Mouse (Mus musculus): Measurements from ENCODE around the gene Dnajc24. TPM values are rescaled to one million over a fixed set of nuclear protein-coding genes. Genes with fewer than 3 reads are reported as not detected.

The Dnajc24 gene
- total RNA-seq (2014; fragmentation: Nextera tagmentation) (13.2 and 62.1 TPM in 2 replicates), total RNA-seq (2017) (19.0 and 39.0 TPM in 2 replicates)

- peak; percentile 100 for ATAC-seq (replicated peaks; ENCODE audit: poor library complexity, severe bottlenecking)
Measured at GRCm38 (mm10) chr2:106002835-106003739, at the start of gene Dnajc24. Gene Dnajc24 (minus strand): TSS chr2:106003549.

- no peak for ATAC-seq (replicated peaks; ENCODE audit: poor library complexity, severe bottlenecking)
Measured at GRCm38 (mm10) chr2:106046686-106047085, 43.3 kb upstream of the Dnajc24 start.

DNA sequence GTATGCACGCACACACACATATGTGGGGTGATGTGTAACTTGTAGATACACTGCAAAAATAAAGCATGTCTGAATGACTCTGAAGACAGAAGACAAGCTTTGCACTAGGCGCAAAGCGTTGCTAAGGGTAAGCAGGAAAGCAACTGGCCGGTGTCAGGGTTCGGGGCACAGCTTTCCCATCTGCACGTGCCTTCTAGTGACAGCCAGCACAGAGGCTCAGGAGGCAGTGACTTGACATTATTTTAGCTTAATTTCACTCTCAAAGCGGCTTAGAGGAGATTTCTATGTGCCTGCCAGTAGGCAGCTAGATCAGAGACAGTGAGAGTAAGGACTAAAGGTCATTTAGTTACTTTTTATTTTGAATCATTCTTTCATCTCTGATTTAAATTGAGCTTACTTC is 39.1 kb upstream of the Dnajc24 start:
- no peak for ATAC-seq (replicated peaks; ENCODE audit: poor library complexity, severe bottlenecking)

- no peak for ATAC-seq (replicated peaks; ENCODE audit: poor library complexity, severe bottlenecking)
Measured at GRCm38 (mm10) chr2:106041961-106042360, 38.6 kb upstream of the Dnajc24 start.

DNA sequence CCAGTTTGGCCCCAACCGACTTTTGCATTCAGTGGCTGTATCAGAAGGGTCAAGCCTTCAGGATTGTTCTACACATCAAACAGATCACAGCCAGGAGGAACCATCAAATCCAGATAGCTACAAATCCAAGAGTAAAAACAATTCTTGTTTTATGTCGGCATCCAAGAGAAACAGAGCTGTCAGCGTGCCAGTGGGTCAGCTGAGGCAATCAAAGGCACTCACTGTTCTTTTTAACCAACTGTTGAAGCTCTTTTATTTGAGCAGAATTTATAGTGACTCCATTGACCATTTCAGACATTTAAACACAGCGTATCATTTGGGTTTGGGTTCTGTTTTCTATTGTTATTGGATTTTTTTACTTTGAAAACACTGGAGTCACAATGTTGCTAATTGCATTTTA is 34.9 kb upstream of the Dnajc24 start:
- no peak for ATAC-seq (replicated peaks; ENCODE audit: poor library complexity, severe bottlenecking)

- no peak for ATAC-seq (replicated peaks; ENCODE audit: poor library complexity, severe bottlenecking)
Measured at GRCm38 (mm10) chr2:106024895-106025294, 21.5 kb upstream of the Dnajc24 start.

DNA sequence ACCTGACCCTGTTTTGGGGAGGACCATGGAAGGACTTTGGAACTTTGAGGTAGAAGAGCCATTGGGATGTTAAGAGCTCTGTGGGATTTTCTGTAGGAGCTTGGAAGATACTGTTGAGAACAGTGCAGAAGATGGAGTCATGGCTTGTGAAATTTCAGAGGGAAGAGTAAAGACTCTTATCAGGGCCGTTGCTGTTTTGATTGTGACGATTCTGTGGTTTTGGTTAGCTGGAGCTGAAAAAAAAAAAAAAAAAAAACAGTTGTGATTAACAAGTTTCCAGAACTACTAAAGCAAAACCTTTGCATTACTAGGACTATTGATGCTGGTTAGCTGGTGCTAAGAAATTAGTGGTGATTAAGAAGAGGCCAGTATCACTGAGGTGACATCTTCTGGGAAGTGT is 5.1 kb upstream of the Dnajc24 start:
- ATAC-seq (replicated peaks; ENCODE audit: poor library complexity, severe bottlenecking) = no peak

DNA sequence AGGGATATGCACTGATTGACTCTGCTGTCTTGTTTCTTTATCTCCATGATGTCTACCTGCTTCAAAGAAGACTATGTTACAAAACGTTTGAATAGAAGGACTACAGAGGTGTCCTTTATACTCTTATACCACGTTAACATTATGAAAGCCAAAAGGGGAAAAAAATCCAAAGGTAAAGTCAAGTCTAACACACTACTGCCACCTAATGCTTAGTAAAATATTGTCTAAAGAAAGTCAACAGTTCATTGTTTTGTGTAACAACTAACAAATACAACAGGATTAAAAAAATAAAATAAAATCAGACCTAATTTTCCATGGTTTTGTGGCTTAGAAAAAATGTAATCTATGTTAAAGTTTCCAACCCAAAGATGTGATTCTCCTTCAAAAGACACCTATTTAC is 15.3 kb downstream of the Dnajc24 start:
- ATAC-seq (replicated peaks; ENCODE audit: poor library complexity, severe bottlenecking) = no peak

DNA sequence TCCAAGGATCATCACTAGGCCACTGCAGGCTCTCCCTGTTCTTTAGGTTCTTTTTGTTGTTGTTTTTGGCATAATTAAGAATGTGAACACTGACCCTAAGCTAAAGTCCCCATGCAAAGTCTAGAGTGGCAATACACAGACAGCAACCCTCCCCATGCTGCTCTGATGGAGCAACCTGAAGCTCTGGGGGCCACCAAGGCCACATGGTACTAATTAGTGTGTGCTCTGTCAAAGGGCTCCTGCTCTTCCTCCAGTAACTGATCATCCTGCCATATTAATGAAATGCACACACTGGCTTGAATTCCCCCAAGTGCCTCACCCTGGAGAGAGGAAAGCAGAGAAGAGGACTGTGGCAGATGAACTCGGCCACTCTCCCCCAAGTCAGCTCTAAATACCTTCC is 16.2 kb downstream of the Dnajc24 start:
- ATAC-seq (replicated peaks; ENCODE audit: poor library complexity, severe bottlenecking) = no peak

GRCm38 (mm10) chr2:105985206-105985605 is 18.1 kb downstream of the Dnajc24 start:
- no peak for ATAC-seq (replicated peaks; ENCODE audit: poor library complexity, severe bottlenecking)

DNA sequence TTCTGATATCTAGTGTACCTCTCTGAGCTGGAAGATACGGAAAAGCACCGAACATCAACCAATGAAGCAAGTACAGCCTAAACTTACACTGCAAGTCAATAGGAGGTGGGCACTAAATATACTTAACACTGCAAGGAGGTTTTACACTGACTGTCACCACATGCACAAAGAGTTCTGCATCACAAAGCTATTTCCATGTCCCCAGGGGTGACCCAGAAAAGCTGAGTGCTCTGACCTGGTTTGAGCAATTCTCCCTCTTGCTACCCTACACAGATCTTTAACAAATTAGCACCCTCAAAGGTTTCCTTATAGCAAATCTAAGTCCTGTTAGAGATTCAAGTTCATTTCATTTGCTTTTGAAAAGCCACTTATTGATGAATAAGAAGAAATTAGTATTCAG is 25.3 kb downstream of the Dnajc24 start:
- ATAC-seq (replicated peaks; ENCODE audit: poor library complexity, severe bottlenecking) = no peak

DNA sequence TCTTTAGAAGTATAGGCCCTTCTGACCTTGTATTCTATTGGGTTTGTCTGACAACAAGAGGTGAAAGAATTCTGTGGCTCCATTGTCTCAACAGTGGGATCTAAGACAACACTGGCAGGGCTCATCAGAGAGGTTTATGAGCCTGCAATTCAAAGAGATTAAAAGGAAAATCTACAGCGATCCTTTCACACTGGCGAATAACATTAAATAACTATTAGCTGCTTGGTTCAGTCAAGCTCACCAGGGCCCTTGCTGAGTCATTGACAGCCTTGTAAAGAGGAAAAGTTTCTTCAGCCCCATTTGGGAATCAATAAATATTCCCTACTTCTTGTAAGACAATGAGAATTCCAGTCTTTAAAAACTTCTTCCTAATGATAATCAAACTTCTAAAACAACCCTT is 29.4 kb downstream of the Dnajc24 start:
- ATAC-seq (replicated peaks; ENCODE audit: poor library complexity, severe bottlenecking) = no peak

DNA sequence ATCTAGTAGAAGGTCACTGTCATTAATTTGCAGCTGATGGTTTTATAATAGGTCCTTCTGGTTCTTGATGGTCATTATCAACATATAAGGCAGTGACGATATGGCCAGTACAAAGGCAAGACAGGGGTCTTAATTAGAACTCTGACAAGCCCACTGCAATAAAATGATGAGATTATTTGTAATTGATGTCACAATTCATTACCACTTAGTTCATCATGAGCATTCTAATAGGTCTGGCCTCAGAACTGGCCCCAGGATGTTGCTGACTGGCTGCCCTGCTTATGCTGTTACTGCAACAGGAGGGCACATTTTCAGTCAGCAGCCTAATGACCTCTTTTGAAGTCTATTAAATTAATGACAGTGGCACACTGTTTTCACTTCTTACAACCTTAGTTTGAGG is 39.9 kb downstream of the Dnajc24 start:
- no peak for ATAC-seq (replicated peaks; ENCODE audit: poor library complexity, severe bottlenecking)

- no peak for ATAC-seq (replicated peaks; ENCODE audit: poor library complexity, severe bottlenecking)
Measured at GRCm38 (mm10) chr2:105953862-105954261, 49.5 kb downstream of the Dnajc24 start.

- no peak for ATAC-seq (replicated peaks; ENCODE audit: poor library complexity, severe bottlenecking)
Measured at GRCm38 (mm10) chr2:105951350-105951940, 51.9 kb downstream of the Dnajc24 start.

DNA sequence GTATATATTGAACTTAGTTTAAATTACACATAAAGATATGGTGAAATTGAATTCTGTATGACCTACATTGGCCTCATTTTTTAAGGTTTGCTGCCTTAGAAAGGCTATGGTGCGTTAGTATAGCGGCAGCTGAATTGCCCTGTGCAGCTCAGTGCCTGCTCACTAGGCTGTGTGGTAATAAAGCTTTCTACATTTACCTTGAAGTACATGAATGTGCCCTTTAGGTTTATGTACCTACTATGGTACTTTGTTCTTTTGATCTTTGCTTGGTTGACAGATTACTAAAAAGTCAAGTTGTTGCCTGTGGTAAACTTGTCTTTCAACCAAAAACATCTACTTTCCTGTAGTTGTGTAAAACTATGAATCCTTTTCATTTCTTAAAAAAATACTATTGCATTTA is 53.2 kb downstream of the Dnajc24 start:
- no peak for ATAC-seq (replicated peaks; ENCODE audit: poor library complexity, severe bottlenecking)

DNA sequence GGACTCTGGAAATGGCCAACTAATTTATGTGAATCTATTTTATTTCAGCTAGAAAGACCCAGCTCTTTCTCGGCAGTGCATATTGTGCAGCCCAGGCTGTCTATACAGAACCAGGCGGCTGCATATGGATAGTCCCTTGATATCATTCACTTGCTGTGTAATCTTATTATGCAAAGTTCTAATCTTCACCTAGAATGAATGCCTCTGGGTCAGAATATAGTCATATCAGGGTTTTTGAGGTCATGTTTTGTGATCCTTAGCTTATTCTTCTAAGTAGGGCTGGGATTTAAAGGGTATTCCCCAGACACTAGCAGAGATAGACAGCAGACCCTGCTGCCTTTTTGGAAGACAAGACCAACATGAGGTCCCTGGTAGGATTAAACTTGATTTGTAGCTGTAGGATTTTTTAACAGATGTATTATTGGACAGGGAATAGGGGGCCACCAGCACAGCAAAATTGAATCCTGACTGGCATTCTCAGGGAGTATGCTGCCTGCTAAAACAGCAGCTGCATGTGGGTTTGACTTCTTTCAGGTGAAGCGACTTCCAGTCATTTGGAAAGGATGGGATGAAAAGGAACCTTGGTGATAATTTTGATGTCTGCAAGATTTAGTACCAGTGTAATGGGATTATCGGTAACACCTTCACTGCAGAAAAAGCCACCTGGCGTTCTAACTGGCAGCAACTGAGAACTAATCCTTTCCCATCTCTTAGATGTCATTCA is 85.6 kb downstream of the Dnajc24 start:
- ATAC-seq (replicated peaks; ENCODE audit: poor library complexity, severe bottlenecking) = no peak

Data from granulocyte monocyte progenitor cell, adult 5-6 weeks (primary cell).